Mouse (Mus musculus): Measurements from ENCODE around the gene Syt9. TPM values are rescaled to one million over a fixed set of nuclear protein-coding genes. Genes with fewer than 3 reads are reported as not detected.
"Not testable (repeated sequence)": the region's sequence is repeated elsewhere in the genome, so short reads cannot be mapped to it uniquely, and the experiment has no call there.

Syt9 gene
- total RNA-seq, 2 experiments from 2014 or later: 7.6 to 10.4 TPM

DNA sequence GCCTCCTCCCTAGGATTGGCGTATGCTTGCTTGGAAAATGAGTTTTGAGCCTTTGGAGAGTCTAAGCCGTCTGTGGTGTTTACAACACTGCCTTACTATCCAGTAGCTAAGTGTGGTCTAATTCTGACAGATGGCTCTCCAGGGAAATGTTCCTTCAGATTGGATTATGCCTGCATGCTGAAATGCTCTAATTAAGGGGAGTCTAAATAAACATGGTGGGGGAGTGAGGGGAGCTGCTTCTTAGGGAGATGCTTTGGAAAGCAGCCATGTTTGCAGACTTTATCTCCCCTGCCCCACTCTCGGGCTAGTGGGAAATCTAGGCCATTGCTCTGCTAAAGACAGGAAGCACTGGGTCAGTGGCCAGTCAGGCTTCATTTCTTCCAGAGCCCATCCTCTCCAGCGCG is 84.6 kb downstream of the Syt9 start:
- DNase-seq (ENCODE audit: low spot score in 2 of 2): peak in 1 of 2 experiments; percentile 13

DNA sequence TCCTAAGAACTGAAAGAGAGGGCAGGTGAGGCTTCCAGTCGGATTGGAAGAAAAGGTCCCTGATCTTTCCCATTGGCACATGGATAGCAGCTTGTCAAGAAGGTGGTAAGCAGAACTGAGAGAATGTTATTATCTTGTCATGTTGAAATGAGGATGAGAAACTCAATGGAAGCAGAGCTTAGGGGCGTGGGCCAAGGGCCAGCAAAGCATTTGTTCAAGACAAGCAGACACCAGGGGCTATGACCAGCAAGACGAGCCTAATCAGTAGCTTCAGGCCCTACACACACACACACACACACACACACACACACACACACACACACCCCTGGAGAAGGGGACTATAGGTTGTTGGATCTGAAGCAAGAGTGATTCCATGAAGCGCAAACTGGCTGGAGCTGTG is 90.6 kb downstream of the Syt9 start:
- DNase-seq (ENCODE audit: low spot score in 2 of 2): no peak

DNA sequence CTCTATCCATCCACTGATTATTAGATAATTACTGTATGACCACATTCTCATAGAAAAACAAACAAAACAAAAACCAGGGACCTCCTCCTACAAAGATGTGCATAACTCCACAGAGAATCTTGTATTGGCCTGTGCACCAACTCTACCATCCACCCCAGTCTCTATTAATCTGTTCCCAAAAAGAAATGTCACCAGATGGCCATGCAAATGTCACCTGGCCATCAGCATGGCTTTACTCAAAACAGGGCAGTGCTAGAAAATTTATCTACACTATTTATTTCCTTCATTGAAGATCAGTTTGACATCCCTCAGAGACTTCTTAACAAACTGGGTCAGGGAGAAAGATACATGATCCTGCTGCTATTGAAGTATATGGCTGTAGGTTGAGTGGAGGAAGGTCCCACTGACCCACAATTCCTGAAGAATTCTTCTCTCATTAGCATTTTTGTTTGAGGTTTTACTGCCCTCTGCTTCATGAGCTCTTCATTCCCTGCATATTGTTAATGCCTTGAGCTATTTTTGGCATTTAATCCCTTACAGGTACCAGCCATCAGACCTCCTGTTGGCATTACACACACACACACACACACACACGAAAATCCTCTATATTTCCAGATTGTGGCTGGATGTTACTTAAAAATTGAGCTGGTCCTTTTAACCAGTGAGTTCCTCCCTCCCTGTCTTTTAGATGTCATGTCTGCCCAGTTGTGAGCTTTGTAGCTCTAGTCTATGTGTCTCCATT is 91.3 kb downstream of the Syt9 start:
- no peak for DNase-seq (ENCODE audit: low spot score in 2 of 2)

DNA sequence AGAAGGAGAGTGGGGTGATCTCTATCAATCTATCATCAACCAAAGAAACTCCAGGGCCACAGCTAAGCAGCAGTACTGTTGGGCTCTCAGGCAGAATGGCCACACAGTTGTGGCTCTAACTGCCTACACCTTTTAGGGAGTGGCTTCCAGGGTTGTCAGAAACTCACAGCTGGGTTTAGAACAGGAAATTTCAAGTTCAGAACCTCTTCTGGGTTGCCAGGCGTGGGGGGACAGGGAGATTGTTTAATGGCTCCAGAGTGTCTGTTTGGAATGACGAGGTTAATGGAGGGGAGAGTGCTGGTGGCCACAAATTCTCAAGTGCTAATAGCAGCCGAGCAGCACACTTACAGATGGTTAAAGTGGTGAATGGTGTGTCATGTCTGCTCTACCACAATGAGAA is 92.4 kb downstream of the Syt9 start:
- no peak for DNase-seq (ENCODE audit: low spot score in 2 of 2)

DNA sequence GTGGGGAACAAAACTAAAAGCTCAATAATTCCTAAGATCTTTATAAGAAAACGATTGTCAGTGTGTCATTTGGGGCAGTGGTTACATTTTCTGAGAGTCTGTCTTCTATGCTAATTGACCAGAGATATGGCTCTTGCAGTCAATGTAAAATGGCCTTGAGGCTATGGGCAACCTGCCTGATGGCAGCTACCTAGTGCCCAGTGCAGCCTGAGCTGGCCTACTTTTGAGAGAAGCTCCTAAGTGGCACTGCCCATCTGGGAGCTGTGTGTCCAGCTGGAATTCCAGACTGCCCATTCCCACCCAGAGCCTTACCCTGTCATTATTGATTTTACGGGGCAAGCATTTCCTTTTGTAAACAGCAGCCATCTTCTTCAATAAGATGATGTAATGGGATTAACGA is 94.6 kb downstream of the Syt9 start:
- no peak for DNase-seq (ENCODE audit: low spot score in 2 of 2)

DNA sequence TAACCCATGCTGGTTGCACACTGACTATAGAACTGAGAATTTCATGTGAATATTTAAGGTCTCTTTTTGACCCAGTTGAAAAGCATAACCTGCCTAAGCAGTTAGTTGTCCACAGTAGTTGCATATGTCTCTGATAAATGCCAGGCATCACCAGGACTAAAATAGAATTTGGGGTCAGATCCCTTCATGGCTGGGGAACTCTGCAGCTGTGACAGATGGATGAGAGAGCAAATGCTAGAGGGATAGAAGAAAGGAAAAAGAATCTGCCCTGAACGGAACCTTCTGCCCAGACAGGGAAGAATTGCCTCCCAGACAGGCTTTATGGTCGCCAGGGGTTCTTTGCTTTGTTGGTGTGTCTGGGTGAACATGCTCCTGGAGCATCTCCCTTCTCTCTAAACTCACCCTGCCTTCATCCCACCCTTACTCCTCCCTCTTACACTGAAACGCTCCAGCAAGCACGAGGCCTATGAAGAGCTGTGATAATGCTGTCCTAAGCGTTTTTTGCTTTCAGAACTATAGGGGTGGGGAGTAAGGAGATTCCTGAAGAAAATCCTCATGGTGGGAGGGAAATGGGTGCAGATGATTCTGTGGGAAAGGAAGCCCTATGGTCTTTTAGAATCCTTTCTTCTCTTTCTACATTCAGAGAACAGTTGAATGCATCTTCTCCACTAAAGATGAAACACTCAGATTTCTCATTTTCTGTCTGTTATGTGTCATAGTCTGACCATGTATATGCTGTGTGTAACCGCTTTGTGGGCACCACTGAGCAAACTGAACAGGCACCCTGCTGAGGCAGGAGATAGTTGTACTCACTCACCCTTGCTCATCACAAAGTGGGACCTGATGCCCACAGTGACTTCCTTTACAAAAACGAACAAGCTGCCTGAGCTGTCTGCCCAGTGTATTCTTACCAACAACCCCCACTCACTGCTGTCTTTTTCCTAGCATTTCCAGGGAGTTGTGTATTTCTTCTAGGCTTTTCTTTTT is 108.7 kb downstream of the Syt9 start:
- no peak for DNase-seq (ENCODE audit: low spot score in 2 of 2)

DNA sequence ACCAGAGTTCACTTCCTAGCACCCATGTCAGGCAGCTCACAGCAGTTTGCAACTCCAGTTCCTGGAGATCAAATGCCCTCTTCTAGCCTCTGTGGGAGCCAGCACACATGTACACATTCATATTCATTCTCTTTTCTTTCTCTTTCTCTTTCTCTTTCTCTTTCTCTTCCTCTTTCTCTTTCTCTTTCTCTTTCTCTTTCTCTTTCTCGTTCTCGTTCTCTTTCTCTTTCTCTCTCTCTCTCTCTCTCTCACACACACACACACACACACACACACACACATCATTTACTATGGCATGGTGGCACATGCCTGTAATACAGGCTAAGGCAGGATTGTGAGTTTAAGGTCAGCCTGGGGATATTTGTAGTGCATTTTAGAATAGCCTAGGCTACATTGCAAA is 115.2 kb downstream of the Syt9 start:
- DNase-seq (ENCODE audit: low spot score in 2 of 2): not testable (repeated sequence)

DNA sequence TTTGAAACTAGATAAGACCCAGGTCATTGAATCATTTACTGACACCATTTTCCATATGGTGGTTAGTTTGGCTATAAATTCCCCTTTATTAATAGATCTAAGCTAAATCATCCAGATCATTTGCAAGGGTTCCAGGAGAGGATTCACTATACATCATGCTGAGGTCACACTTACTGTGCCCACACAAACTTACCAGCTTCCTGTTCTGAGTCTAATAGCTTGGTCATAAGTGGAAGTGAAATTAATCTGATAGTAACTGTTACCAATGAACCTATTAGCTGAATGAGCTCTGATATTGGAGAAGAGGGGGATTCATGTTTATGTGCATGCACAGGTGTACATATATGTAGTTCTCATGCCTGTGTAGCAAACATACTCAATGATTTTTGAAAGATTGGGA is 124.9 kb downstream of the Syt9 start:
- no peak for DNase-seq (ENCODE audit: low spot score in 2 of 2)

DNA sequence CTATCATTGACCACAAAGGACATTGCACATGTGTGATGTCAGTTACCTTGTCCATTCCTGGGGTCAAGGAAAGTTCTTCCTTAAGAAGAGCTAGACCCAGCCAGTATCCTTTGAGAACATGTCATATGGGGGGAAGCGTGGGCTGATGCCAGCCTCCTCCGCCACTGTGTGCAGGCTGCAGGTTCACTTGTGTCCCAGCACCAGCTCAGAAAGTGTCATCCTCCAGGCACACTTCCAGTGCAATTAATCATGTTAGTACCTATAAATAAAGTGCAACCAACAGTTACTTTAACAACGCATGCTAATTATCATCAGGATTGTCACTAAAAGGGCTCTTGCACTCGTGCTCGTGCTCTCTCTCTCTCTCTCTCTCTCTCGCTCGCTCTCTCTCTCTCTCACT is 126.4 kb downstream of the Syt9 start:
- DNase-seq (ENCODE audit: low spot score in 2 of 2): no peak

DNA sequence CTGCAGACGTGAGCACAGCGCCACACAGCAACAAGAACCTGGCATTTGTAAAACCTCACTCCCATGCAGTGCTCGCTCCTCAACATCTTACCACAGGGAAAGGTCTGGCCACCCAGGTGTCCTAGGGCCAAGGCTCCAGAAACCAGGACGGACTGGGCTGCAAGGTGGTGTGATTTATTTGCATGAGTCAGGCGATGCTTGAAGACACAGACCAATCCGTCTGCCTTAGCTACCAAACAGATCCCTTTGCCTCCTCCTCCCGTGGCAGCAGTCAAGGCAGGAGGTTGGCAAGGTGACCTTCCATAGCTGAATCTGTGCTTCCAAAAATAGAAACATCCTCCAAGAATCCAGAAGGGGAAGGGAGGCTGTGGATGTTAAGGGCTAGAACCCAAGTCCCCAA is 130.1 kb downstream of the Syt9 start:
- DNase-seq (ENCODE audit: low spot score in 2 of 2): no peak

DNA sequence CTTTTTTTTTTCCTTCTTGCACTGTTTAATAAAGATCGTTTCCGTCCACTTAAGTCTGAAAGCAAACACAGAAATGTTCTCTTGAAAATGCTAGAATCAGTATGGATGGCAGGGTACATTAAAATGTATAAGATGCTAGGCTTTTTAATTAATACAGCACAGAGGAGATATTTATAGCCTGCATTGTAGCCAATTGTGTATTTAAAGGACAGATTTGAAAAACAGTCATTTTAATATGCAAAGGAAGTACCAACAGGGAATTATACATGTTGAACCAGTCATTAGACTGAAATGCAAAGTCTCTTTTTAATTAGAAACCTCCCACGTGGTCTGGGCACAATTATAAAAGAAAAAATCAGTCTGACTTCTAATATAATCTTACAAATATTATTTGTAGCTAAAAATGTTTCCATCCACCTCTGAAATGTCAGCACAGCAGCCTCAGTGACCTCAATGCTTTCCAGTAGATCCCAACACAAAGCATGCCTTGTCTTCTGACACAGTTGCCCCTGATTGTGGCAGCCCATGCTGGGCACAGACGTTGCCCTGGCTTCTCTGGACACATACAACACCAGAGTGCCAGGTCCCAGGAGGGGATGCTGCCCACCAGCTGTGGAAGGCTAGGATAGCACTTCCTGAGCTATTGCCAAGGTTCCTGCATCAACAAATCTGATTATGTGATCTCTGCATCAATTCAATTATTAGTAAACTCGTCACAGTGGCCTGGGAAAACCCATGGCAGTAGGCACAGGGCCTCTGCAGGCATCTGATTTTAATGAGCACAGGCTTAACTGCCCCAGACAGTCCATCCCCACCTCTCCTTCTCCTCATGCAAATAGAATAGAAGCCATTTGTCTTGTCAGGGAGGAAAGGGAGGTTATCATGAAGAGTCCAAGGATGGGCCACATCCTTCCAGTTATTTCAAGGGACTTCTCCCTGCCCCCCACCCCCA is 134.5 kb downstream of the Syt9 start:
- no peak for DNase-seq (ENCODE audit: low spot score in 2 of 2)

DNA sequence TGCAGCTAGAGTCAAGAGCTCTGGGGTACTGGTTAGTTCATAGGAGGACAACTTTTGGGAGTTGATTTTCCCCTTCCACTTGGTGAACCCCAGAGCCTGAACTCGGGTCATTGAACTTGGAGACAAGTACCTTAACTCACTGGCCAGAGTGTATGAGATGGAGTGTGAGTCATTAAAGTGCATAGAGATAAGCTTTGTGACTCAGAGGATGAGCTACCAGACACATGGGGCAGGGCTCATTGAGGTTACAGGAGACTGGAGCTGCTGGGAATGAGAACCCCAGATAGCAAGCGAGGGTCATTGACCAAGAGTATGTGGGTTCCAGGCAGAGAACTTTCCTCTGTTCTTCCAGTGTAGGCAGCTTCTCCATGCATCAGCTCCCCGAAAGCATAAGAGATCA is 137.4 kb downstream of the Syt9 start:
- no peak for DNase-seq (ENCODE audit: low spot score in 2 of 2)

DNA sequence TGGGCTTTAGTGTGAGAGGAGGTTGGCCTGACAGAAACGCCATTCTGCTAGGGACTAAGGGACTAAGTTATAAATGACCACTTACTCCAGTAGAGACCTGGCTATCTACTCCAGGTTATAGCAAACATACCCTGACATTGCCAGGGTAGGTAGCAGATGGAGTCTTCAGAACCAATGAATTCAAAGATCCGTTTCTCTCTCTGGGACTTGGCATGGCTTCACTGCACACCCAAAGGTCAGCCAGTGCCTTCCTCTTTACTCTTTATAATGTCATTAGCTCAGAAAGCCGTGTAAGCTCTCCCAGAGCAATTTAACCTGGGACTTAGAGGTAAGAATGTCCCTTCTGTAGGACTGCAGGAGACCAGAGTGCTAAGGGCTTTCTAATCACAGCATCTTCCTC is 139.2 kb downstream of the Syt9 start:
- DNase-seq (ENCODE audit: low spot score in 2 of 2): no peak

DNA sequence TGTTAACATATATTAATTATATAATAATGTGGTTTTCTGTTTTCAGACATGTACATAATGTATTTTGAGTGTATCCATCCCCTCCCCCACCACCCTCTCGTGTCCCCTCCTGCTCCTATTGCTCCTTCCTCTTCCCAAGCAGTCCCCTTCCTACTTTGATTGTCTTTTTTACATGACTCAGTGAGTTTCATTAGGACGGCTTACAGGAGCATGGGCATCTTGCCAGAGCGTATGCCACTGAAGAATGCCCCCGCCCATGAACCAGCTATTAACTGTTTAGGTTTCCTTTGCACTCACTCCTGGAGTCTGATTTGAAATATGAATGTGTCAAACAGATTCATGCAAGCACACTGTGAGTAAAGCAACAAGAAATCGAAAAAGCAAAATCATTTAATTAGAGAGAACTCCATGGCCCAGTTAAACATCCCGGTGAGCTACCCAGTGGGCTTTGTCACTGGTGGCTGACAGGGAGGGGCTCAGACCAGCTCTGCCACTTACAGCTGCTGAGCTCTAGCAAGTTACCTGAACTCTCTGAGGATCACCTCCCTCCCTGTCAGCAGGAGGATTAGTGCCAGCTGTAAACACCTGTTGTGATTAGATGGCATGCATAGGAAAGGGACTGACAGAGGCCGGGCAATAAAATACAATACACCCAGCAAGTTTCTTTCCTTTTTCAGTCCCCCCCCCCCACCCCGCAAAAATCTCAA is 146.3 kb downstream of the Syt9 start:
- DNase-seq (ENCODE audit: low spot score in 2 of 2): no peak

DNA sequence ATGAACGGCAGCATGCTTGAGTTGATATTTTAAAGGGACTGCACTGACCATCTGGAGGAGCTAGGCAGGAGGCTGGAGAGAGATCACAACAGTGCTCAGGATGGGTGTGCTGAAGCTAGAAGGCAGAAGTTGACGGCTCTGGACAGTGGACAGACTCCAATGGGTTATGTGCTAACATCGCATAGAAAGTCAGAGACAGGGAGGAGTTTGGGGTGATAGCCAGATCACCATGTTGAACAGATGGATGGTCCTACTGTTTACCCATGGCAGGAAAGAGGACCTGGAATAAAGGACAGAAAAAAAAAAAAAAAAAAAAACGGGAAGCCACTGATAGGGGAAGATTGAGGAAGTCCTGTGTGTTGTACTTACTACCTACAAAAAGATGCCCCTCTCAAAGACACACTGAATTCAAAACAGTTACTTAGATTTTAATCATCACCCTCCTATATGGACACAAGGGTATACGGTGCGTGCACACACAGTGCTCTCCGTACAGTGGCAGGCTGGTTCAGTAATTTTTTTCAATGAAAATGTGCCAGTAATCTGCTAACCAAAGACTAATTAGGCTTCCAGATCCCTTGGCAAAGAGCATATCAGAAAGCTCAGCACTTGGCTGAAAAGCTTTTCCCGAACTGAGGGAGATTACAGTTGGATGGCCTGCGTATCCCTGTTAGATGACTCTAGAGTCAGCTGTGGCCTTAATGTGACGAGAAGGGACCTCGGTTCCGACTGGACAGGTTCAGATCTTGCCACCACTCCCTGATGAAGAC is 148.9 kb downstream of the Syt9 start:
- peak in 1 of 2 experiments; percentile 44 for DNase-seq (ENCODE audit: low spot score in 2 of 2)

DNA sequence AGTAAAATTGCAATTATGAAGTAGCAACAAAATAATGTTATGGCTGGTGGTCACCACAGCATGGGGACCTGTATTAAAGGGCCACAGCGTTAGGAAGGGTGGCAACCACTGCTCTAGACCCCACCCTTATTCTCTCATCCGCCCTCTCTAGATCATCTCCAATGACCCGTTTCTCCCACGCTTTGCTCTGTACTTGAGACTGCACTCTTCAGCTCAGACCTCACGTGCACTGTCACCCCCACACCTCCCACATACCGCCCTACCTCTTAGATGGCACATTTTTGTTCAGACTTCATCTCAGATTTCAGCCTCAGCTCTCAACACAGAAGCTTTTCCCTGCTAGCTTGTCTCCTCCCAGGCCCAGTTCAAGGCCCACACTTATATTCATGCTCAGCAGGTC is 150.9 kb downstream of the Syt9 start:
- DNase-seq (ENCODE audit: low spot score in 2 of 2): no peak

DNA sequence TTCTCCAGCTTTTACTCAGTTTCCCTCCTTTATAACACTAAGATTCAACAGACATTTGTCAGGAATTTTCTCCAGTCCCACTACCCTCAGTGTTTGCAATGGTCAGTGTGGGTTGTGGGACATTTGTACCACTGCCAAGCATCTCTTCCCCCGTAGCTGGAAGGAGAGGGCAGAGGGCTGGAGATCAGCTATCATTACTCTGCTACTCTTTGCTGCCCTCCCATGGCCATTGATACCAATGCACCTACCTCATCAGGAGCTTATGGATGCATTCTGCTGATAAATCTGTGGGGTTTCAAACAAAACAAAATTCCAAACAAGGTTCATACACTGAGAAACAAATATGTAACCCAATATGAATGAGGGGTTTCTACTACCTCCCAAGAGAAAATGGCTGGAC is 155.8 kb downstream of the Syt9 start:
- peak; percentile 31 to 72 for DNase-seq (ENCODE audit: low spot score in 2 of 2)

DNA sequence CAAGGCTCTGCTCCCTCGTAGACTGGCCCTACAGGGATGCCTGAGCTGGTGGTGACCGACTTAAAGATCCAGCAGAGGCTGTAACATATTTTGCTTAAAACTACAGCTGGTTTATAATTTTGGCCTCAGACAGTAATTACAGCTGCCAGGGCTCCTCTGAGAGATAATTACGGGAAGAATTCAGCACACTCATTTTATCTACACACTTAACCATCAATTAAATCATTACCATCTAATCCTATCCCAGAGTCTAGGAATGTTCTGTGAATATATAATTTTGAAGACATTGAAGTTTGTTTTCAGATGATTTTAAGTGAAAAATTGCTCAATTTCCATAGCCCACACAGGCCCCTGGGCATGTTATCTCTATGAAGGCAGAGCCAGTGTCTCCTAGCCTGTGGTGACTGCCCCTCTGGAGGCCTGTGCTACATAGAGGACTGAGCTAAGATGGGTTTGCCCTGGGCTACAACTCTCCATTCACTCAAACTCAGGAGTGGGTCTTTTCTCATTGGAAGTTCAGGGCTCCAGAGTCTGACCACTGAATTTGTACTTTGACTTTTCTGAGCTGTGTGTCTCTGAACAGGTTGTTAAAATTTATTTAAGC is 157.7 kb downstream of the Syt9 start:
- DNase-seq (ENCODE audit: low spot score in 2 of 2): no peak

DNA sequence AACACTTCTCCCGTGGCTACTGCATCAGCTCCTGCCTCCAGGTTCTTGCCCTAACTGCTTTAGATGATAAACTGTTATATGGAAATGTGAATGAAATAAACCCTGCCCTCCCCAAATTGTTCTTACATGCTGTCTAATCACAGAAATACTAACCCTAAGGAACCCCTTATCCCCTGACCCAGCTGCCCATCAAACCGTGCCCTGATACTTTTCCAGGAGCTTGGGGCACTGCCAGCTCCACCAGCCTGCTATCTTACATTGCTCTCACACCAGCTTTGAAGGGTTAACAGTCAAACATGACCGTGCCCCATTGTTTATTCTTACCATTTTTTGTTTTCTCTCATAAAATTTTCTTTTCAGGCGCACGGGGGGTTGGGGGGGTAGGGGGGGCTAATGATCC is 158.8 kb downstream of the Syt9 start:
- DNase-seq (ENCODE audit: low spot score in 2 of 2): no peak
